Mouse (Mus musculus) CH12.LX (cell line): Measurements from ENCODE around the gene Col5a3. TPM values are rescaled to one million over a fixed set of nuclear protein-coding genes. Genes with fewer than 3 reads are reported as not detected.

Experiments
- DNase-seq: peaks from one replicate; pipeline ENCODE4 v3.0.0-alpha.2; 2013; ENCODE audit errors: extremely low read depth
- H3K27ac ChIP-seq: 2 replicates; pipeline ENCODE4 v1.5.1; 2012; ENCODE audit warnings: low read depth, mild to moderate bottlenecking, control low read depth, moderate library complexity; ENCODE audit not compliant: insufficient read depth
- H3K27me3 ChIP-seq: replicated peaks from 2 replicates; pipeline ENCODE3; 2012; ENCODE audit warnings: inconsistent platforms
- H3K36me3 ChIP-seq, 2 experiments: replicated peaks in 1 of 2; 2 replicates each; pipeline versions ENCODE3 to v1.6.1; 2012; ENCODE audit warnings: inconsistent platforms in 1 of 2, low read length in 1 of 2, mild to moderate bottlenecking in 1 of 2, mixed read lengths in 1 of 2, moderate library complexity in 1 of 2; ENCODE audit not compliant: control insufficient read depth in 1 of 2, insufficient read depth in 1 of 2
- H3K4me1 ChIP-seq, 2 experiments: 2 replicates each; pipeline ENCODE4 v1.6.1; 2012; ENCODE audit warnings: inconsistent platforms in 1 of 2, moderate library complexity in 1 of 2; ENCODE audit not compliant: insufficient read depth in 2 of 2, control insufficient read depth in 1 of 2
- H3K4me2 ChIP-seq: 2 replicates; pipeline ENCODE4 v1.6.1; 2012; ENCODE audit warnings: low read depth, mild to moderate bottlenecking, control low read depth; ENCODE audit not compliant: poor library complexity, insufficient read depth, severe bottlenecking
- H3K4me3 ChIP-seq, 3 experiments: fragments of 150-350 bp in 1 of 3; sonication (generic) in 1 of 3; replicated peaks in 1 of 3; 2 replicates each; pipeline versions ENCODE3 to v1.5.1; 2011 to 2012; ENCODE audit warnings: low read depth in 2 of 3, low read length in 2 of 3, mild to moderate bottlenecking in 2 of 3, moderate library complexity in 2 of 3, control low read depth in 1 of 3, improper control_type of control experiment in 1 of 3, inconsistent platforms in 1 of 3, mixed read lengths in 1 of 3; ENCODE audit not compliant: poor library complexity in 1 of 3
- H3K79me2 ChIP-seq: replicated peaks from 2 replicates; pipeline ENCODE4 v1.6.1; 2012; ENCODE audit warnings: mild to moderate bottlenecking, moderate library complexity; ENCODE audit not compliant: control insufficient read depth, poor library complexity, insufficient read depth, severe bottlenecking; ENCODE audit errors: extremely low read depth
- H3K9ac ChIP-seq: 2 replicates; pipeline ENCODE4 v1.6.1; 2012; ENCODE audit warnings: low read depth, mild to moderate bottlenecking, control low read depth, moderate library complexity; ENCODE audit not compliant: insufficient read depth
- H3K9me3 ChIP-seq: replicated peaks from 2 replicates; pipeline ENCODE3; 2012; ENCODE audit warnings: low read length, inconsistent platforms, mixed read lengths
- BHLHE40 ChIP-seq: IDR thresholded peaks from 2 replicates; pipeline ENCODE4 v1.6.1; 2011; ENCODE audit warnings: mild to moderate bottlenecking, low read depth, low read length, improper control_type of control experiment
- CTCF ChIP-seq, 2 experiments: IDR thresholded peaks in 1 of 2; conservative IDR thresholded peaks in 1 of 2; 2 replicates each; pipeline ENCODE4 v1.5.1; 2011 to 2012; ENCODE audit warnings: low read depth in 2 of 2, low read length in 2 of 2, improper control_type of control experiment in 1 of 2, inconsistent platforms in 1 of 2, mild to moderate bottlenecking in 1 of 2, moderate library complexity in 1 of 2
- E2F4 ChIP-seq: IDR thresholded peaks from 2 replicates; pipeline ENCODE4 v1.6.1; 2011; ENCODE audit warnings: low read depth, low read length, improper control_type of control experiment; ENCODE audit not compliant: insufficient replicate concordance
- ELF1 ChIP-seq: IDR thresholded peaks from 2 replicates; pipeline ENCODE4 v1.6.1; 2014; ENCODE audit warnings: low read depth, mild to moderate bottlenecking, inconsistent platforms, low read length, improper control_type of control experiment
- ETS1 ChIP-seq: conservative IDR thresholded peaks from 2 replicates; pipeline ENCODE4 v1.6.1; 2012; ENCODE audit warnings: low read depth, mild to moderate bottlenecking, inconsistent platforms, low read length, improper control_type of control experiment, moderate library complexity
- JUN ChIP-seq: IDR thresholded peaks from 2 replicates; pipeline ENCODE4 v1.6.1; 2011; ENCODE audit warnings: low read depth, mild to moderate bottlenecking, low read length, improper control_type of control experiment, moderate library complexity; ENCODE audit not compliant: insufficient read depth
- JUND ChIP-seq: conservative IDR thresholded peaks from 2 replicates; pipeline ENCODE4 v1.6.1; 2011; ENCODE audit warnings: low read depth, low read length, improper control_type of control experiment
- KAT2A ChIP-seq: IDR thresholded peaks from 2 replicates; pipeline ENCODE4 v1.6.1; 2012; ENCODE audit warnings: low read length, improper control_type of control experiment, inconsistent platforms; ENCODE audit not compliant: insufficient replicate concordance
- MAX ChIP-seq: IDR thresholded peaks from 2 replicates; pipeline ENCODE4 v1.6.1; 2011; ENCODE audit warnings: low read length, improper control_type of control experiment
- MAZ ChIP-seq: IDR thresholded peaks from 2 replicates; pipeline ENCODE4 v1.6.1; 2012; ENCODE audit warnings: low read depth, mild to moderate bottlenecking, inconsistent platforms, low read length, improper control_type of control experiment, moderate library complexity
- MXI1 ChIP-seq: IDR thresholded peaks from 2 replicates; pipeline ENCODE4 v1.6.1; 2011; ENCODE audit warnings: mild to moderate bottlenecking, low read depth, low read length, improper control_type of control experiment
- NRF1 ChIP-seq: IDR thresholded peaks from 2 replicates; pipeline ENCODE4 v1.6.1; 2014; ENCODE audit warnings: low read depth, mild to moderate bottlenecking, inconsistent platforms, low read length, improper control_type of control experiment, moderate library complexity
- POLR2A ChIP-seq: IDR thresholded peaks from 2 replicates; pipeline ENCODE4 v1.6.1; 2011; ENCODE audit warnings: low read depth, mild to moderate bottlenecking, improper control_type of control experiment, low read length
- POLR2AphosphoS2 ChIP-seq: IDR thresholded peaks from 2 replicates; pipeline ENCODE4 v1.6.1; 2011; ENCODE audit warnings: low read depth, low read length, improper control_type of control experiment
- RAD21 ChIP-seq: IDR thresholded peaks from 2 replicates; pipeline ENCODE4 v1.6.1; 2011; ENCODE audit warnings: low read depth, mild to moderate bottlenecking, low read length, improper control_type of control experiment, moderate library complexity
- SIN3A ChIP-seq: IDR thresholded peaks from 2 replicates; pipeline ENCODE4 v1.6.1; 2012; ENCODE audit warnings: low read length, improper control_type of control experiment, inconsistent platforms
- SMC3 ChIP-seq: IDR thresholded peaks from 2 replicates; pipeline ENCODE4 v1.6.1; 2011; ENCODE audit warnings: low read depth, low read length, improper control_type of control experiment
- TBP ChIP-seq: conservative IDR thresholded peaks from 2 replicates; pipeline ENCODE4 v1.6.1; 2011; ENCODE audit warnings: low read depth, low read length, improper control_type of control experiment
- USF2 ChIP-seq: conservative IDR thresholded peaks from 2 replicates; pipeline ENCODE4 v1.6.1; 2011; ENCODE audit warnings: low read depth, low read length, improper control_type of control experiment
- ZC3H11A ChIP-seq: IDR thresholded peaks from 2 replicates; pipeline ENCODE4 v1.6.1; 2012; ENCODE audit warnings: low read depth, mild to moderate bottlenecking, inconsistent platforms, low read length, improper control_type of control experiment
- ZMIZ1 ChIP-seq: IDR thresholded peaks from 2 replicates; pipeline ENCODE4 v1.6.1; 2012; ENCODE audit warnings: low read depth, mild to moderate bottlenecking, inconsistent platforms, low read length, improper control_type of control experiment
- dilution Hi-C: fragments of 300-500 bp; cut with MboI; formaldehyde crosslinking; loops from 2 replicates; pipeline ENCODE4 v1.14.3; 2020; ENCODE audit warnings: low sequenced_read_pairs; ENCODE audit not compliant: extremely low pct_unique_long_range_greater_than_20kb, extremely low pct_ligation_motif_present
- in situ Hi-C: fragments of 300-500 bp; cut with MboI; formaldehyde crosslinking; loops from 3 replicates; pipeline ENCODE4 v1.14.3; 2019; ENCODE audit warnings: low sequenced_read_pairs, low pct_ligation_motif_present, low pct_unique_long_range_greater_than_20kb, mixed read lengths
- polyA plus RNA-seq: library from polyadenylated mRNA; unstranded; fragments of >175 nt; gene quantifications from 2 replicates; pipeline ENCODE4 v1.2.1, GENCODE M21; 2012; ENCODE audit warnings: low read depth; ENCODE audit not compliant: insufficient read length
- total RNA-seq, 2 experiments: library from RNA; depleted of rRNA; stranded (reverse); fragments of 300-350 nt in 1 of 2; fragments of >200 nt in 1 of 2; gene quantifications; 2 replicates each; pipeline ENCODE4 v1.2.3; 2012 to 2014

The Col5a3 gene
- total and polyA plus RNA-seq, 3 experiments = 0.25 TPM; not detected in 2

GRCm38 (mm10) chr9:20805706-20806105 lies 9.2 kb downstream of the Col5a3 start:
- DNase-seq = no peak
- Histone ChIP-seq H3K9ac (no peak overlapping the region), H3K27ac (no peak overlapping the region), H3K4me2 (no peak overlapping the region), H3K9me3 (no peaks in the 10 kb centered on the region), H3K36me3 (no peaks in the 10 kb centered on the region), H3K4me3 (no peak overlapping the region), H3K79me2 (no peaks in the 10 kb centered on the region), H3K4me1 (peaks cover 2 to 7% of the 10 kb centered on the region in 2 experiments), H3K27me3 (peaks cover 95% of the 10 kb centered on the region)
- TF ChIP-seq E2F4 (no peak), MAX (no peak), SMC3 (no peak), POLR2A (no peak), SIN3A (no peak)
- dilution Hi-C loops = no loop called here
- in situ Hi-C loops = no loop called here

- Histone ChIP-seq H3K4me1 (peaks cover 5 to 10% of the 10 kb centered on the region in 2 experiments), H3K36me3 (no peaks in the 10 kb centered on the region), H3K9me3 (no peaks in the 10 kb centered on the region), H3K4me3 (no peak overlapping the region), H3K27me3 (peaks cover 90% of the 10 kb centered on the region), H3K4me2 (no peak overlapping the region), H3K79me2 (no peaks in the 10 kb centered on the region), H3K27ac (no peak overlapping the region), H3K9ac (no peak overlapping the region)
- dilution Hi-C loops (no loop called here), in situ Hi-C loops (no loop called here)
- no peak for DNase-seq
- TF ChIP-seq MAZ = no peak
- TF ChIP-seq RAD21 = no peak
- no peak for TF ChIP-seq JUN
- TF ChIP-seq MXI1 = no peak
- TF ChIP-seq BHLHE40 = no peak
- TF ChIP-seq ZMIZ1 = no peak
- TF ChIP-seq CTCF (conservative IDR thresholded peaks at IDR 0.05 in 1 of 2, IDR thresholded peaks at IDR 0.05 in 1 of 2; ENCODE audit: low read depth in 2 of 2, low read length in 2 of 2) = no peak
- TF ChIP-seq ETS1 = no peak
- TF ChIP-seq NRF1 = no peak
- TF ChIP-seq USF2 = no peak
- TF ChIP-seq ZC3H11A = no peak
- no peak for TF ChIP-seq ELF1
- TF ChIP-seq POLR2A = no peak
- TF ChIP-seq JUND = no peak
- TF ChIP-seq KAT2A = no peak
- no peak for TF ChIP-seq MAX
- no peak for TF ChIP-seq SIN3A
- no peak for TF ChIP-seq POLR2AphosphoS2
- TF ChIP-seq TBP = no peak
Observed at GRCm38 (mm10) chr9:20805159-20805495, 9.7 kb downstream of the Col5a3 start.
